Mouse (Mus musculus) myocyte (in vitro differentiated cells): ENCODE measurements around the gene Stradb. TPM values are rescaled to one million over a fixed set of nuclear protein-coding genes. Genes with fewer than 3 reads are reported as not detected.

Experiments used
- H3K27me3 ChIP-seq: one replicate; pipeline ENCODE4 v1.6.1; 2011; ENCODE audit not compliant: control insufficient read depth, insufficient read depth, insufficient read length
- H3K36me3 ChIP-seq: one replicate; pipeline ENCODE4 v1.6.1; 2011; ENCODE audit not compliant: control insufficient read depth, insufficient read depth
- H3K4me2 ChIP-seq: one replicate; pipeline ENCODE4 v1.6.1; 2011; ENCODE audit warnings: low read depth, control low read depth
- H3K4me3 ChIP-seq: one replicate; pipeline ENCODE4 v1.5.1; 2011; ENCODE audit warnings: mild to moderate bottlenecking, control low read depth, moderate library complexity
- H3K79me2 ChIP-seq: one replicate; pipeline ENCODE4 v1.6.1; 2011; ENCODE audit not compliant: control insufficient read depth, insufficient read depth
- H3ac ChIP-seq: one replicate; pipeline ENCODE4 v1.6.1; 2011; ENCODE audit not compliant: control insufficient read depth, insufficient read length
- CEBPB ChIP-seq: IDR thresholded peaks from 2 replicates; pipeline ENCODE4 v1.6.1; 2011; ENCODE audit warnings: mild to moderate bottlenecking, moderate library complexity; ENCODE audit not compliant: poor library complexity, insufficient read depth, severe bottlenecking
- E2F4 ChIP-seq: IDR thresholded peaks from one replicate; pipeline ENCODE4 v1.6.1; 2011; ENCODE audit warnings: mild to moderate bottlenecking, control low read depth, moderate library complexity; ENCODE audit not compliant: insufficient read depth
- MAX ChIP-seq: IDR thresholded peaks from one replicate; pipeline ENCODE4 v1.6.1; 2011; ENCODE audit warnings: low read depth, mild to moderate bottlenecking, control low read depth
- MYOD1 ChIP-seq, 3 experiments: IDR thresholded peaks; one replicate each; pipeline ENCODE4 v1.6.1; 2011; ENCODE audit warnings: control low read depth in 2 of 3, low read depth in 2 of 3, mild to moderate bottlenecking in 2 of 3, moderate library complexity in 1 of 3; ENCODE audit not compliant: insufficient read length in 2 of 3, control insufficient read depth in 1 of 3
- MYOG ChIP-seq, 3 experiments: IDR thresholded peaks; one replicate each; pipeline ENCODE4 v1.6.1; 2011; ENCODE audit warnings: control low read depth in 2 of 3, low read depth in 2 of 3, mild to moderate bottlenecking in 2 of 3; ENCODE audit not compliant: insufficient read length in 2 of 3, control insufficient read depth in 1 of 3, insufficient read depth in 1 of 3
- POLR2A ChIP-seq: IDR thresholded peaks from one replicate; pipeline ENCODE4 v1.6.1; 2011; ENCODE audit warnings: low read depth, mild to moderate bottlenecking, control low read depth, moderate library complexity; ENCODE audit not compliant: insufficient read length
- POLR2AphosphoS2 ChIP-seq: IDR thresholded peaks from one replicate; pipeline ENCODE4 v1.6.1; 2011; ENCODE audit warnings: low read depth, control low read depth; ENCODE audit not compliant: insufficient read length
- REST ChIP-seq: IDR thresholded peaks from one replicate; pipeline ENCODE4 v1.6.1; 2011; ENCODE audit warnings: mild to moderate bottlenecking, control low read depth, moderate library complexity; ENCODE audit not compliant: insufficient read depth, insufficient read length
- SRF ChIP-seq: IDR thresholded peaks from one replicate; pipeline ENCODE4 v1.6.1; 2011; ENCODE audit warnings: low read depth; ENCODE audit not compliant: control insufficient read depth, insufficient read length
- TCF12 ChIP-seq: IDR thresholded peaks from one replicate; pipeline ENCODE4 v1.6.1; 2011; ENCODE audit warnings: mild to moderate bottlenecking, control low read depth; ENCODE audit not compliant: poor library complexity, insufficient read depth, severe bottlenecking
- TCF3 ChIP-seq: IDR thresholded peaks from one replicate; pipeline ENCODE4 v1.6.1; 2011; ENCODE audit warnings: low read depth, control low read depth; ENCODE audit not compliant: insufficient read length
- USF1 ChIP-seq: IDR thresholded peaks from one replicate; pipeline ENCODE4 v1.6.1; 2011; ENCODE audit warnings: low read depth, mild to moderate bottlenecking, control low read depth, moderate library complexity
- polyA plus RNA-seq: library from polyadenylated mRNA; unstranded; fragments of >200 nt; fragmentation: generic; extraction: Trizol; gene quantifications from one replicate; pipeline ENCODE4 v1.2.1, GENCODE M21; 2012; ENCODE audit warnings: missing spikeins

Gene Stradb
- polyA plus RNA-seq, 1 experiment, result 17.0 TPM

DNA sequence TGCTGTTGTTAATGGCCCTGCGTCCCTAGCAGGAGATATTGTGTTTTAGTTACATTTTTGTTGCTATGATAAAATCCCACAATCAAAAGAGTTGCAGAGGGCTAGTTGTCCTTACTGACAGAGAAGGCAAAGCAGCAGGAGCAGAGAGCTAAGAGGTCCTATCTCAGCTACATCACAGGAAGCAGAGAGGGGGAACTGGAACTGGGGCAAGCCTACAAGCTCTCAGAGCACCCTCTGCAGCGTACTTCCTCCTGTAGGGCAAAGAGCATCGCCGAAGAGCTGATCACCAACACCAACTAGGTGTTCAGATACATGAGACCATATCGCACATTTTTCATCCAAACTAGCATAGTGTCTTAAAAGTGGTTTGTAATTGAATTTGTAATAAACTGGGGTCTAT, 22.0 kb downstream of the Stradb start:
- Histone ChIP-seq H3K79me2 (no peaks in the 10 kb centered on the region), H3K27me3 (no peaks in the 10 kb centered on the region), H3ac (no peak overlapping the region), H3K4me3 (no peak overlapping the region), H3K4me2 (no peak overlapping the region), H3K36me3 (peaks cover 6% of the 10 kb centered on the region)
- TF ChIP-seq POLR2A (no peak), SRF (no peak), TCF3 (no peak), MYOG (IDR thresholded peaks at IDR 0.05; ENCODE audit: control insufficient read depth in 1 of 3, insufficient read depth in 1 of 3, insufficient read length in 2 of 3, low read depth in 2 of 3) (no peak), CEBPB (no peak), TCF12 (no peak), MYOD1 (IDR thresholded peaks at IDR 0.05; ENCODE audit: control insufficient read depth in 1 of 3, insufficient read length in 2 of 3, low read depth in 2 of 3) (no peak), E2F4 (no peak), REST (no peak), POLR2AphosphoS2 (no peak), MAX (no peak), USF1 (no peak)

- Histone ChIP-seq H3K36me3 (no peaks in the 10 kb centered on the region), H3ac (no peak overlapping the region), H3K4me3 (no peak overlapping the region), H3K4me2 (no peak overlapping the region), H3K27me3 (peaks cover 9% of the 10 kb centered on the region), H3K79me2 (no peaks in the 10 kb centered on the region)
- no peak for TF ChIP-seq CEBPB
- TF ChIP-seq E2F4, result no peak
- no peak for TF ChIP-seq MAX
- TF ChIP-seq MYOG (IDR thresholded peaks at IDR 0.05; ENCODE audit: control insufficient read depth in 1 of 3, insufficient read depth in 1 of 3, insufficient read length in 2 of 3, low read depth in 2 of 3), result no peak
- no peak for TF ChIP-seq REST
- TF ChIP-seq POLR2A, result no peak
- no peak for TF ChIP-seq TCF3
- no peak for TF ChIP-seq SRF
- TF ChIP-seq MYOD1 (IDR thresholded peaks at IDR 0.05; ENCODE audit: control insufficient read depth in 1 of 3, insufficient read length in 2 of 3, low read depth in 2 of 3), result no peak
- no peak for TF ChIP-seq USF1
- no peak for TF ChIP-seq TCF12
- no peak for TF ChIP-seq POLR2AphosphoS2
These were observed 35.9 kb downstream of the Stradb start for GRCm38 (mm10) chr1:59009250-59009649.

GRCm38 (mm10) chr1:59021556-59021955, 48.2 kb downstream of the Stradb start:
- TF ChIP-seq MYOD1 (IDR thresholded peaks at IDR 0.05; ENCODE audit: control insufficient read depth in 1 of 3, insufficient read length in 2 of 3, low read depth in 2 of 3) (no peak), TCF12 (no peak), CEBPB (no peak), POLR2A (no peak), SRF (no peak), USF1 (no peak), MAX (no peak), POLR2AphosphoS2 (no peak), E2F4 (no peak)
- Histone ChIP-seq H3K4me2 (no peak overlapping the region), H3ac (no peak overlapping the region), H3K79me2 (no peaks in the 10 kb centered on the region), H3K27me3 (no peaks in the 10 kb centered on the region), H3K4me3 (no peak overlapping the region), H3K36me3 (no peaks in the 10 kb centered on the region)

- Histone ChIP-seq H3ac (no peak overlapping the region), H3K4me2 (no peak overlapping the region), H3K4me3 (no peak overlapping the region), H3K27me3 (peaks cover 4% of the 10 kb centered on the region), H3K36me3 (no peaks in the 10 kb centered on the region), H3K79me2 (no peaks in the 10 kb centered on the region)
- TF ChIP-seq MYOG (IDR thresholded peaks at IDR 0.05; ENCODE audit: control insufficient read depth in 1 of 3, insufficient read depth in 1 of 3, insufficient read length in 2 of 3, low read depth in 2 of 3) (no peak), SRF (no peak), E2F4 (no peak), CEBPB (no peak), POLR2A (no peak), USF1 (no peak), POLR2AphosphoS2 (no peak), MAX (no peak), TCF3 (no peak), REST (no peak), TCF12 (no peak)
These were observed 64.4 kb downstream of the Stradb start for GRCm38 (mm10) chr1:59037723-59038122.

Other genes with a start within 250 kb of the Stradb start
- 5.9 TPM for gene Casp8, start 178.1 kb upstream of the Stradb start, polyA plus RNA-seq
- gene Trak2, start 92 bp upstream of the Stradb start, polyA plus RNA-seq, result 13.7 TPM
- gene C2cd6, start 121.4 kb downstream of the Stradb start, polyA plus RNA-seq, result not detected
- 13.7 TPM for gene Tmem237, start 146.9 kb downstream of the Stradb start, polyA plus RNA-seq
- 0.26 TPM for gene Mpp4, start 189.9 kb downstream of the Stradb start, polyA plus RNA-seq